Mouse (Mus musculus) stomach, embryonic 14.5 days (tissue): ENCODE data around the gene Itgad. TPM values are rescaled to one million over a fixed set of nuclear protein-coding genes. Genes with fewer than 3 reads are reported as not detected.

Experiments
- ATAC-seq: fragments of 200-750 bp; cut with Nextera tagmentation; 2 replicates; pipeline ENCODE4 v1.8.0; 2017; ENCODE audit warnings: low read depth, moderate TSS enrichment; ENCODE audit not compliant: insufficient number of reproducible peaks, insufficient read depth, low FRiP score
- H3K27ac ChIP-seq: fragments of 300-500 bp; sonication (generic); 2 replicates; pipeline ENCODE4 v1.5.1; 2014; ENCODE audit warnings: mild to moderate bottlenecking, low read length, moderate library complexity, mixed read lengths
- H3K27me3 ChIP-seq: fragments of 300-500 bp; sonication (generic); 2 replicates; pipeline ENCODE4 v1.6.1; 2014; ENCODE audit warnings: low read length, control low read depth, mixed read lengths; ENCODE audit not compliant: control insufficient read depth, insufficient read depth
- H3K36me3 ChIP-seq: fragments of 300-500 bp; sonication (generic); 2 replicates; pipeline ENCODE4 v1.6.1; 2014; ENCODE audit warnings: mild to moderate bottlenecking, control low read depth, low read length, moderate library complexity, mixed read lengths; ENCODE audit not compliant: control insufficient read depth, insufficient read depth
- H3K4me1 ChIP-seq: fragments of 300-500 bp; sonication (generic); 2 replicates; pipeline ENCODE4 v1.6.1; 2014; ENCODE audit warnings: low read length, control low read depth, mixed read lengths; ENCODE audit not compliant: control insufficient read depth, insufficient read depth
- H3K4me2 ChIP-seq: fragments of 300-500 bp; sonication (generic); replicated peaks from 2 replicates; pipeline ENCODE4 v1.6.1; 2014; ENCODE audit warnings: low read depth, low read length, control low read depth
- H3K4me3 ChIP-seq: fragments of 300-500 bp; sonication (generic); 2 replicates; pipeline ENCODE4 v1.5.1; 2014; ENCODE audit warnings: low read depth, low read length, control low read depth
- H3K9ac ChIP-seq: fragments of 300-500 bp; sonication (generic); replicated peaks from 2 replicates; pipeline ENCODE4 v1.6.1; 2014; ENCODE audit warnings: low read depth, mild to moderate bottlenecking, control low read depth, low read length, moderate library complexity, mixed read lengths
- H3K9me3 ChIP-seq: fragments of 300-500 bp; sonication (generic); 2 replicates; pipeline ENCODE4 v1.6.1; 2016; ENCODE audit warnings: low read depth, low read length, control low read depth; ENCODE audit not compliant: control insufficient read depth
- WGBS: fragments of 180-500 bp; shearing (Covaris S2); extraction: QIAGEN DNeasy Blood & Tissue Kit; methylation state at CpG from one replicate; pipeline ENCODE4 v1.1.7; 2014; 5-methylcytosine and 5-hydroxymethylcytosine counted together
- polyA plus RNA-seq: library from polyadenylated mRNA; unstranded; fragments of >200 nt; fragmentation: Nextera tagmentation; extraction: Ambion mirVana; gene quantifications from 2 replicates; pipeline ENCODE4 v1.2.1, GENCODE M21; 2014

Gene Itgad
- polyA plus RNA-seq, 1 experiment from 2014 or later, result not detected

GRCm38 (mm10) chr7:128234796-128235195, 80.6 kb downstream of the Itgad start:
- no peak for ATAC-seq
- Histone ChIP-seq H3K9ac (no peak overlapping the region), H3K4me2 (no peak overlapping the region), H3K4me1 (peaks cover 11% of the 10 kb centered on the region; the same call in 1 of the 2 replicates), H3K9me3 (no peaks in the 10 kb centered on the region), H3K4me3 (no peak overlapping the region), H3K36me3 (no peaks in the 10 kb centered on the region), H3K27me3 (no peaks in the 10 kb centered on the region), H3K27ac (no peak overlapping the region)
- 73% methylated on average over 2 of the region's 2 CpGs for WGBS

DNA sequence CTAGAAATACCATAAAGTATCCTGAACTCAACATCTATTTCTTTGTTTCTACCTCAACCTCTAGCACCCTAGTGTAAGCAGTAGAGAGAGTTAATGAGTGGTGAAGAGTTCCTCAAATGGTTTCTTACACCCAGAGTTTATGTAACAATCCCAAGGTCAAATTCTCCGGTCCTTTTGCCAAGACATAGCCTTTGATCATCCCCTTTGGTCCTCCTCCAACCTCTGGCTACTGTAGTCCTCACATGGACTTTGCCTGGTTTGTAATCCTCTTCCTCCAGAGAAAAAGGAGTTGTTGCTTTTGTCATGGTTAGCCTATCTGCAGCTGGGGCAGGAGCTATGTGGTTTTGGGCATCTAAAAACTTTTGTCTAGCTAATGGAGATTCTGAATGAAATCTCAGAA, 81.3 kb downstream of the Itgad start:
- Histone ChIP-seq H3K27ac (no peak overlapping the region), H3K27me3 (no peaks in the 10 kb centered on the region), H3K4me3 (no peak overlapping the region), H3K9ac (no peak overlapping the region), H3K36me3 (peaks cover 5% of the 10 kb centered on the region; the same call in 1 of the 2 replicates), H3K4me1 (peaks cover 11% of the 10 kb centered on the region; the same call in 1 of the 2 replicates), H3K9me3 (no peaks in the 10 kb centered on the region), H3K4me2 (no peak overlapping the region)
- WGBS, result 91% methylated on average over 1 of the region's 1 CpGs
- ATAC-seq, result no peak

GRCm38 (mm10) chr7:128236426-128236825, 82.2 kb downstream of the Itgad start:
- Histone ChIP-seq H3K9ac (0 out of 2 replicates have a peak overlapping the region, but pooled peaks have one; percentile 61), H3K27me3 (no peaks in the 10 kb centered on the region), H3K9me3 (no peaks in the 10 kb centered on the region), H3K4me2 (peak overlapping the region; percentile 64; the same call in 1 of the 2 replicates), H3K36me3 (peaks cover 10% of the 10 kb centered on the region), H3K4me1 (peaks cover 11% of the 10 kb centered on the region; the same call in 1 of the 2 replicates), H3K4me3 (no peak overlapping the region), H3K27ac (no peak overlapping the region)
- 93% methylated on average over 13 of the region's 13 CpGs for WGBS
- ATAC-seq, result no peak

GRCm38 (mm10) chr7:128236856-128237592, 82.8 kb downstream of the Itgad start, which contains the start of gene Armc5:
Armc5 (plus strand) TSS chr7:128237342.
- peak; percentile 30; the same call in 1 of the 2 replicates for ATAC-seq
- peaks cover 11% of the 10 kb centered on the region; the same call in 1 of the 2 replicates for H3K4me1 ChIP-seq
- H3K4me2 ChIP-seq, result peak within 1 kb of the TSS; percentile 64
- H3K4me3 ChIP-seq, result peak within 1 kb of the TSS; percentile 77
- no peaks in the 10 kb centered on the region for H3K27me3 ChIP-seq
- H3K9ac ChIP-seq, result peak within 1 kb of the TSS; percentile 74
- peak within 1 kb of the TSS; percentile 96 for H3K27ac ChIP-seq
- H3K9me3 ChIP-seq, result no peaks in the 10 kb centered on the region
- 24% methylated on average over 37 of the region's 37 CpGs for WGBS
- peaks cover 15% of the 10 kb centered on the region for H3K36me3 ChIP-seq

- Histone ChIP-seq H3K9ac (peak overlapping the region; percentile 61), H3K4me1 (peaks cover 11% of the 10 kb centered on the region; the same call in 1 of the 2 replicates), H3K27ac (peak overlapping the region; percentile 96), H3K36me3 (peaks cover 19% of the 10 kb centered on the region), H3K4me3 (peak overlapping the region; percentile 77), H3K27me3 (no peaks in the 10 kb centered on the region), H3K9me3 (no peaks in the 10 kb centered on the region), H3K4me2 (peak overlapping the region; percentile 64)
- ATAC-seq, result no peak
- under 1% methylated on average over 25 of the region's 25 CpGs for WGBS
Measured at GRCm38 (mm10) chr7:128237593-128237926, 83.4 kb downstream of the Itgad start.

GRCm38 (mm10) chr7:128237927-128238778, 84.0 kb downstream of the Itgad start, which contains the start of gene 9130023H24Rik:
9130023H24Rik (minus strand) TSS chr7:128238031.
- Histone ChIP-seq H3K27me3 (no peaks in the 10 kb centered on the region), H3K36me3 (peaks cover 24% of the 10 kb centered on the region)

GRCm38 (mm10) chr7:128238991-128239390, 84.8 kb downstream of the Itgad start:
- H3K36me3 ChIP-seq, result peaks cover 26% of the 10 kb centered on the region
- peak overlapping the region; percentile 77 for H3K4me3 ChIP-seq
- peak overlapping the region; percentile 70; the same call in 1 of the 2 replicates for H3K27ac ChIP-seq
- peak overlapping the region; percentile 41 for H3K4me2 ChIP-seq
- ATAC-seq, result no peak
- H3K9me3 ChIP-seq, result no peaks in the 10 kb centered on the region
- peaks cover 11% of the 10 kb centered on the region; the same call in 1 of the 2 replicates for H3K4me1 ChIP-seq
- no peak overlapping the region; the same call in 1 of the 2 replicates for H3K9ac ChIP-seq
- WGBS, result 21% methylated on average over 4 of the region's 4 CpGs
- no peaks in the 10 kb centered on the region for H3K27me3 ChIP-seq

More at GRCm38 (mm10) chr7:128237927-128238778, 84.0 kb downstream of the Itgad start, which contains the start of gene 9130023H24Rik:
- Histone ChIP-seq H3K9me3 (no peaks in the 10 kb centered on the region), H3K9ac (peak within 1 kb of the TSS; percentile 74), H3K4me3 (peak within 1 kb of the TSS; percentile 77), H3K4me2 (peak within 1 kb of the TSS; percentile 64), H3K27ac (peak within 1 kb of the TSS; percentile 96), H3K4me1 (peaks cover 11% of the 10 kb centered on the region; the same call in 1 of the 2 replicates)
- peak; percentile 91 for ATAC-seq
- under 1% methylated on average over 72 of the region's 72 CpGs for WGBS
